Mouse (Mus musculus) embryonic facial prominence, embryonic 11.5 days (tissue): ENCODE measurements around the gene Peli2. TPM values are rescaled to one million over a fixed set of nuclear protein-coding genes. Genes with fewer than 3 reads are reported as not detected.

Experiments
- ATAC-seq: fragments of 200-750 bp; cut with Nextera tagmentation; replicated peaks from 2 replicates; pipeline ENCODE4 v1.8.0; 2017; ENCODE audit warnings: low read depth; ENCODE audit not compliant: insufficient number of reproducible peaks, low FRiP score, low TSS enrichment
- DNase-seq: peaks from one replicate; pipeline ENCODE4 v3.0.0-alpha.2; 2015; ENCODE audit warnings: low spot score
- H3K27ac ChIP-seq: fragments of 300-500 bp; sonication (generic); replicated peaks from 2 replicates; pipeline ENCODE4 v1.5.1; 2014; ENCODE audit warnings: mild to moderate bottlenecking, low read depth, low read length, control low read depth
- H3K27me3 ChIP-seq: fragments of 300-500 bp; sonication (generic); 2 replicates; pipeline ENCODE4 v1.6.1; 2014; ENCODE audit warnings: mild to moderate bottlenecking, low read length, moderate library complexity, mixed read lengths; ENCODE audit not compliant: control insufficient read depth, insufficient read depth
- H3K36me3 ChIP-seq: fragments of 300-500 bp; sonication (generic); replicated peaks from 2 replicates; pipeline ENCODE4 v1.6.1; 2014; ENCODE audit warnings: low read depth, mild to moderate bottlenecking, low read length, moderate library complexity, mixed read lengths; ENCODE audit not compliant: control insufficient read depth, insufficient read depth
- H3K4me1 ChIP-seq: fragments of 300-500 bp; sonication (generic); 2 replicates; pipeline ENCODE4 v1.6.1; 2014; ENCODE audit warnings: low read length, mixed read lengths; ENCODE audit not compliant: control insufficient read depth, insufficient read depth
- H3K4me2 ChIP-seq: fragments of 300-500 bp; sonication (generic); 2 replicates; pipeline ENCODE4 v1.6.1; 2014; ENCODE audit warnings: low read depth, mild to moderate bottlenecking, control low read depth, low read length, moderate library complexity
- H3K4me3 ChIP-seq: fragments of 300-500 bp; sonication (generic); 2 replicates; pipeline ENCODE4 v1.5.1; 2014; ENCODE audit warnings: low read depth, low read length, control low read depth
- H3K9ac ChIP-seq: fragments of 300-500 bp; sonication (generic); replicated peaks from 2 replicates; pipeline ENCODE4 v1.6.1; 2014; ENCODE audit warnings: mild to moderate bottlenecking, control low read depth, low read length
- H3K9me3 ChIP-seq: fragments of 300-500 bp; sonication (generic); replicated peaks from 2 replicates; pipeline ENCODE4 v1.6.1; 2016; ENCODE audit warnings: mild to moderate bottlenecking, low read length, inconsistent platforms, mixed read lengths; ENCODE audit not compliant: control insufficient read depth
- WGBS: fragments of 180-500 bp; shearing (Covaris S2); extraction: QIAGEN DNeasy Blood & Tissue Kit; methylation state at CpG from one replicate; pipeline ENCODE4 v1.1.7; 2014; 5-methylcytosine and 5-hydroxymethylcytosine counted together
- polyA plus RNA-seq: library from polyadenylated mRNA; unstranded; fragments of >200 nt; fragmentation: Nextera tagmentation; extraction: Ambion mirVana; gene quantifications from 2 replicates; pipeline ENCODE4 v1.2.1, GENCODE M21; 2014

Gene Peli2
- polyA plus RNA-seq, 1 experiment from 2014 or later = 7.7 TPM

DNA sequence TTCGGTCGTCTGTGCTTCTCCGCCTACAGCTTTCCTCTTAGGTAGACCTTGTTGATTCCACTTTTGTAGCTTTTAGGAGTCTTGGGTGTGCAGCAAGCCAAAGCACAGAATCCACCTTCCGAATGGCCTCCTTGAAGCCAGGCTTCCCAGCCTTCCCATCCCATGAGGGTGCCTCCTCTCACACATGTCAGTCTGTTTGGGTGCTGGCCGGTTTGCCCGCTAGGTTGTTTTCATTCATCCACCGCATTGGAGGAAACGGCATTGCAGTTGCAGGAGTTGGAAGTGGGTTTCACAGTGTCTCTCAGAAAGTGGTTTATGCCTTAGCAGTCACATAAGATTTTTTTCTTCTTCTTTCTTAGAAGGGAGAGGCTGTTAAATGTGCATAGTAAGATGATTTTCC lies 17.1 kb downstream of the Peli2 start:
- Histone ChIP-seq H3K4me3 (no peak overlapping the region), H3K9me3 (no peaks in the 10 kb centered on the region), H3K27me3 (no peaks in the 10 kb centered on the region), H3K4me1 (peaks cover 11% of the 10 kb centered on the region), H3K27ac (no peak overlapping the region), H3K4me2 (no peak overlapping the region), H3K36me3 (no peaks in the 10 kb centered on the region), H3K9ac (no peak overlapping the region)
- 70% methylated on average over 8 of the region's 8 CpGs for WGBS
- no peak for ATAC-seq
- DNase-seq = no peak

DNA sequence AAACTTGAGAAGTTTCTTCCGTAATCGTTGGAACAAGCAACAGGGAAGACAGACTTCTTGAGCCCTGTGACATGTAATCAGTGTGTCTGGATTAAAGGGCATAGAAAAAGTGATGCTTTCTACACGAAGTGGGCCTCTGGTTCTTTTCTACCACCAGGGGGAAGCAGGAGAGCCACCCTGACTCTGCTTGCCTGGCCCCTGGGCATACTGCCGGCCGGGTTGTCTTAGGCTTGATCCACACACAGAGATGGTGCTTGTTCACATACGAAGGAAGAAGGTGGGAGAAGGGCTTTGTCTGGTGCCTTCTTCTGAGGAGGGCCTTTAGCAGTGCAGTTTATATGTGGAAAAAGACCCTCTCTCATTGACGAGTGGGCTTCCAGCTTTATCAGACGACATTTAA lies 17.5 kb downstream of the Peli2 start:
- H3K36me3 ChIP-seq = no peaks in the 10 kb centered on the region
- no peak overlapping the region for H3K4me3 ChIP-seq
- WGBS = 38% methylated on average over 8 of the region's 8 CpGs
- H3K4me1 ChIP-seq = peaks cover 12% of the 10 kb centered on the region
- DNase-seq (peak; percentile 63), ATAC-seq (no peak; the same call in 1 of the 2 replicates)
- no peaks in the 10 kb centered on the region for H3K9me3 ChIP-seq
- H3K9ac ChIP-seq = no peak overlapping the region
- H3K4me2 ChIP-seq = no peak overlapping the region
- H3K27me3 ChIP-seq = no peaks in the 10 kb centered on the region
- no peak overlapping the region for H3K27ac ChIP-seq

DNA sequence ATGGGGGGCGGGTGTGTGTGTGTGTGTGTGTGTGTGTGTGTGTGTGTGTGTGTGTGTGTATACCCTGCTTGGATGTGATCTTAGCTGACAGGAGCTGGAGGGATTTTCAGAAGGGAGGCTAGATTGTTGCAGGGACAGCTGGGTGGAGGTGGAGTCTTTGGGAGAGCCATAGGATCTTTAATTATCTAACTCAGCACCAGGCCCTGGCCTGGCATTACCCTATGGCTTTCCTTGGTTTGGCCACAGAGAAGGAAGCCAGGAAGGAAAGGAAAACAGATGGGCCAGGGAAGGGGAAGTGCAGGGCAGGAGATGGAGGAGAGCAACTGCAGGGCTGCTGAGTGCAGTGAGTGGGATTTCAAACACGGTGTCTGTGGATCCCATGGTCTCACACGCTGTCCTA lies 18.8 kb downstream of the Peli2 start:
- no peaks in the 10 kb centered on the region for H3K9me3 ChIP-seq
- ATAC-seq (no peak), DNase-seq (no peak)
- no peak overlapping the region for H3K4me2 ChIP-seq
- H3K27ac ChIP-seq = no peak overlapping the region
- no peaks in the 10 kb centered on the region for H3K27me3 ChIP-seq
- H3K36me3 ChIP-seq = no peaks in the 10 kb centered on the region
- no peak overlapping the region for H3K4me3 ChIP-seq
- 84% methylated on average over 3 of the region's 3 CpGs for WGBS
- H3K9ac ChIP-seq = no peak overlapping the region
- H3K4me1 ChIP-seq = peaks cover 12% of the 10 kb centered on the region

DNA sequence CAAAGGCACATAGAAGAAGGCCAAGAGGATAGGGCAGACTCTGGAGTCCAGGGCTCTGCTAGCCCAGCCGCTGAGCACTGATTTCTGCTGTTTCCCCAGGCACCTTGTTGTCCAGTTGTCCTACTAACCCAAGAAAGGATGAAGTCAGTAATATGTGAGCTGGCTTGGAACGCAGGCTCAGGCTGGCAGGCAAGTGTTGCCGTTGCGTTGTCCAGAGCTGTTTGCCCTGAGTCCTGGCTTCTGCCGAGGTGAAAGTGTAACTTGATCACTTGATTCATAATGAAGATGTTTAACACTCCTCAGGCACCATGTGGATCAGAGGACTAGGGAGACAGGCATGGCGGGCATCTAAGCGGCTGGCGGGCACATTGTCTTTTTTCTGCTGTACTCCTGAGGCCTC lies 21.1 kb downstream of the Peli2 start:
- H3K4me3 ChIP-seq = no peak overlapping the region
- H3K4me2 ChIP-seq = no peak overlapping the region
- H3K9me3 ChIP-seq = no peaks in the 10 kb centered on the region
- H3K4me1 ChIP-seq = peaks cover 7% of the 10 kb centered on the region
- H3K9ac ChIP-seq = no peak overlapping the region
- no peak for ATAC-seq
- no peaks in the 10 kb centered on the region for H3K36me3 ChIP-seq
- no peak overlapping the region for H3K27ac ChIP-seq
- no peaks in the 10 kb centered on the region for H3K27me3 ChIP-seq
- DNase-seq = no peak
- WGBS = 70% methylated on average over 8 of the region's 8 CpGs

DNA sequence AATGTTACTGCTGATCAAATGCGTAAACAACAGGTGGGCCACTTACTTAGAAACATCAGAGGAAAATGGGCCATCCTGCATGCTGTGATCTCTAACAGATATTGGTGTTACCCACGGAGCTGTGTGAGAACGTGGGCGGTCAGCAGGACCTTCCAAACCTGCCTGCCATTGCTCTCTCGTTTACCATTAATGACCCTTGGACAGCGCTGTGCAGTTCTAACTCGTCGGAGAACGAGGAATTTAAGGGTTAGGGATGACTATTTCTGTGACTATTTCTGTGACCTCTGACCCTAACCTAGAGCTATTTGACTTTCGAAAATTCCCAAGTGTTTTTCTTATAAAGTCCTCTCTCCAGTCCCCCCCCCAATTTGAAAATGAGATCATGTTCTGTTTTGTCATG lies 22.1 kb downstream of the Peli2 start:
- no peak overlapping the region for H3K4me3 ChIP-seq
- ATAC-seq = no peak
- no peak overlapping the region for H3K27ac ChIP-seq
- DNase-seq = no peak
- H3K9ac ChIP-seq = no peak overlapping the region
- WGBS = 36% methylated on average over 10 of the region's 10 CpGs
- peaks cover 7% of the 10 kb centered on the region for H3K4me1 ChIP-seq
- H3K9me3 ChIP-seq = no peaks in the 10 kb centered on the region
- no peaks in the 10 kb centered on the region for H3K36me3 ChIP-seq
- no peak overlapping the region for H3K4me2 ChIP-seq
- no peaks in the 10 kb centered on the region for H3K27me3 ChIP-seq

DNA sequence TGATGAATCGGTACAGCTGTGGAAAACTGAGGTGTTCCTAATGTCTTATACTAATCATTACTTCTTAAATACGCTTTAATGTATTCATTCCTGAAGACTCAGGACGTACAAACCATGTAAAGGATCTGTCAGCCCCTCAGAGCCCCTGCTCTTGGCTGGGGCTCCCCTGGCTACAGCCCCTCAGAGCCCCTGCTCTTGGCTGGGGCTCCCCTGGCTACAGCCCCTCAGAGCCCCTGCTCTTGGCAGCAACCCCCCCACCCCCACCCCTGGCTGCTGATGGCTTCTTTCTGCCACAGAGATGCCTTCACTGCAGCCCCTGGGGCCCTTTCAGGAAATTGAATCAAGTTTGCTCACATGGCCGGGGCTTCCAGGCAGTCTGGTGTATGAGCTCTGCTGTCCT lies 22.5 kb downstream of the Peli2 start:
- 34% methylated on average over 4 of the region's 4 CpGs for WGBS
- no peaks in the 10 kb centered on the region for H3K9me3 ChIP-seq
- H3K4me1 ChIP-seq = peaks cover 7% of the 10 kb centered on the region
- H3K4me2 ChIP-seq = no peak overlapping the region
- no peaks in the 10 kb centered on the region for H3K36me3 ChIP-seq
- DNase-seq = no peak
- no peak overlapping the region for H3K27ac ChIP-seq
- no peak overlapping the region for H3K9ac ChIP-seq
- H3K4me3 ChIP-seq = no peak overlapping the region
- no peak for ATAC-seq
- H3K27me3 ChIP-seq = no peaks in the 10 kb centered on the region

DNA sequence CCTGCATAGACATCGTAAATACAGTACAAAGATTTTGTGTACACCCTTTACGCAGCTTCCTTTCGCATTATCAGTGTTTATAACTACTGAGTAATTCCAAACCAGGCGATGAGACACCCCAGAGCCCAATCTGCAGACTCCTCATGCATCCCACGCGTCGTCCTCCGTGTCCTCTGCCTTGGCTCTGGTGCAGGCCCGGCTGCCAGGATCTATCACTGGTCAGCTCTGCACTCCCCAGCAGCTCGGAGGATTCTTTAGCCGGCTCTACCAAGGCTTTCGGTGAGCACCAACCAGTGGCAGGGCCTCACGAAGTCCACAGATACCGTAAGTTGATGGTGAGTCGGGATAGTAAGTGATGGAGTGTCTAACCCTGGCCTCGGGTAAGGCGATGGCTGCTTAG lies 23.7 kb downstream of the Peli2 start:
- DNase-seq (no peak), ATAC-seq (no peak)
- Histone ChIP-seq H3K36me3 (no peaks in the 10 kb centered on the region), H3K4me1 (peaks cover 7% of the 10 kb centered on the region), H3K4me2 (no peak overlapping the region), H3K27me3 (no peaks in the 10 kb centered on the region), H3K4me3 (no peak overlapping the region), H3K27ac (no peak overlapping the region), H3K9ac (no peak overlapping the region), H3K9me3 (no peaks in the 10 kb centered on the region)
- 92% methylated on average over 17 of the region's 17 CpGs for WGBS

DNA sequence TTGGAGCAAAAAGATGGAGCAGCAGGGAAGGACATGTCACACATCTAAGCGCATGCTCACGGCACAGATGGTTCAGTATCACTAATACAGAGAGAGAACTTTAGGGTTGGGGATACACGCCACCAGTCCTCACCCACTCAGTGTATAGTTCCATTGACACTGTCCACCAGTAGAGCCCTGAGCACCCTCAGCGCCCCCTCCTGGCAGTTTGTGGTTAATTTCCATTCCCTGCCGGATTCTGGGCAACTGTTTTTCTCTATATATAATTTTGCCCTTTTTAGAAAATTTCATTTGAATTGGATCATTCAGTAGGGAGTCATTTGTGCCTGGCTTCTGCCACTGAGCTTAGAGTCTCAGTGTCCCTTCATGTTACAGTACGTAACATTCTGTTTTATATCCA lies 27.1 kb downstream of the Peli2 start:
- H3K27ac ChIP-seq = no peak overlapping the region
- H3K9me3 ChIP-seq = no peaks in the 10 kb centered on the region
- ATAC-seq = no peak
- no peak for DNase-seq
- peaks cover 7% of the 10 kb centered on the region for H3K4me1 ChIP-seq
- H3K4me2 ChIP-seq = no peak overlapping the region
- WGBS = 84% methylated on average over 6 of the region's 6 CpGs
- no peak overlapping the region for H3K4me3 ChIP-seq
- H3K27me3 ChIP-seq = no peaks in the 10 kb centered on the region
- no peaks in the 10 kb centered on the region for H3K36me3 ChIP-seq
- no peak overlapping the region for H3K9ac ChIP-seq
